Mouse (Mus musculus) layer of hippocampus, adult 9-11 months (tissue): ENCODE data around the gene Traf3ip2.

Experiments used
- DNase-seq: peaks from one replicate; pipeline ENCODE4 v3.0.0; 2022

Gene Traf3ip2

DNA sequence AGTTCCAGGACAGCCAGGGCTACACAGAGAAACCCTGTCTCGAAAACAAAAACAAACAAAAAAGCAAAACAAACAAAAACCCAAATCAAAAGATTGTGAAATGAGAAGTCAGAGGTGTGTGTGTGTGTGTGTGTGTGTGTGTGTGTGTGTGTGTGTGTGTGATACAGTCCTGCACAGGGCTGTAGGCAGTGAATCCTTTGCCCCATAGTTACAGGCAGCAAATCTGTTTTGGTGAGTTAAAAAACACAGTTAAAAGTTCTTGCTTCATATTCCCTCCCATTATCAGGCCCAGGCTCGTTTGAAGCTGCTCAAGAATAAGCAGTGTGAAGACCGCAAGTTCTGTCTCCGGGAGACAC is at the start of gene Traf3ip2:
Gene Traf3ip2, plus strand, starts transcription at position 302 of the 356 bp plus-strand sequence.
- no peak for DNase-seq

DNA sequence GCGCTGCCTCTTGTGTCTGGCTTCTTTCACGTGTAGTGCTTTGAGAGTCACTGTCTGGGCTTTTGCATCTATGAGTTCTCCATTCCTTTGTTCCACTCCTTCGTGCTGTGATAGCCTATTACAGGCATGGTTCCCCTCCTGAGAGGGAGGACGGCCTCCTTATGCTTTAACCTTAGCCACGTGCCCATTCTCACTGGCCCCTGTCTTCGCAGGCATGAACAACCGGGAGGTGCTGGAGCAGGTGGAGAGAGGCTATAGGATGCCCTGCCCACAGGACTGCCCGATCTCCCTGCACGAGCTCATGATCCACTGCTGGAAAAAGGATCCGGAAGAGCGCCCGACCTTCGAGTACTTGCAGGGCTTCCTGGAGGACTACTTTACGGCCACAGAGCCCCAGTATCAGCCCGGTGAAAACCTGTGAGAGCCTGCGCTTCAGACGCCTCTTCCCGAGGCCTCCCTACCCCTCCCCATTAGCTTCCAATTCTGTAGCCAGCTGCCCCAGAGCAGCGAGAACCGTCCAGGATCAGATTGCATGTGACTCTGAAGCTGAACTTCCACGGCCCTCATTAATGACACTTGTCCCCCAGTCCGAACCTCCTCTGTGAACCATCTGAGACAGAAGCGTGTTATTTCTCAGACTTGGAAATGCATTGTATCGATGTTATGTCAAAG is 49.0 kb upstream of the Traf3ip2 start:
- no peak for DNase-seq

GRCm38 (mm10) chr10:39566901-39567300 is 45.8 kb upstream of the Traf3ip2 start:
- DNase-seq: no peak

- no peak for DNase-seq
Measured at GRCm38 (mm10) chr10:39568991-39569390, 43.7 kb upstream of the Traf3ip2 start.

- no peak for DNase-seq
Measured at GRCm38 (mm10) chr10:39571011-39571410, 41.7 kb upstream of the Traf3ip2 start.

DNA sequence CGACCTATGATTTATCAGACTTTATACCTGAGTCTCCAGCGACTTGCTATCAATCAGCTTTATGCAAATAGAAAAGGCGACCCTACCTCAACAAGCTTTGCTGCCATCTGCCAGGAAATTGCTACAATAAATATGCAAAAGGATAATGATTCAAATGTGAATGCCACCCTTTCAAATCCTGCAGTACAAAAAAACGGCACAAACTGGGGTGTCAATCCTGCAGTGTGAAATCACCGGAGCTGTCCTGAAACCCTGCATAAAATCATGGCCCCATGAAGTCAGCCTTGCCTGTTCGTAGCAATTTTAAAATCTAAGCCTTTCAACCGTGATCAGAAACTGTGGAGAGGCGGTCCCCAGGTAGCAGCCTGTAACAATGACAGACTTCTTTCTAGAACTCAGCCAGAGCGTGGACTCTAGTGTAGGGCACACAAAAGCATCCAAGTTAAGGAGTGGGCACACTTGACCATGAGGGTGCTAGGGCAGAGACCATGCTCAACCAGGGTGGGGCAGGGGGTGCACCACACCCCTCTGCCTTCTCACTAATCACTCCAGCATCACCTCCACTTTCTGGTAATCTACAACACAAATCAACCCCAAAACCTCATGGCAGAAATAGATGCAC is 40.6 kb upstream of the Traf3ip2 start:
- no peak for DNase-seq

GRCm38 (mm10) chr10:39572672-39573051 is 40.1 kb upstream of the Traf3ip2 start:
- DNase-seq: peak; percentile 90

DNA sequence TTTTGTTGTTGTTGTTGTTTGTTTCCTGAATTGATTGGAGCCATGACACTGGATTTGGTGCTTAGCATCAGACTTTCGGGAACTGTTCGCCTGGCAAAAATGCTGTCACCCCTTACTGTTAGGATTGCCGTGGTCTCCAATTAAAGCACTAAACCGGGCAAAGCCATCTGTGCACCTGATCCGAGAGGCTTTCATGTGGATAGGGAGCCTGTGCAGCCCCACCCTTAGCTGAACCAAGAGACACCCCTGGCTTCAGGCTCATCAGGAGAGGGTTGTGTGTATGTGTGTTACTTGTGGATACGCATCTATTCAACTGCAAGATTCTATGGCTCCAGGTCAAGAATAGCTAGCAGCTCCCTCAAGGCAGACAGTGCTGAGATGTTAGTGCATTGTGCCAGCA is 36.3 kb upstream of the Traf3ip2 start:
- no peak for DNase-seq

DNA sequence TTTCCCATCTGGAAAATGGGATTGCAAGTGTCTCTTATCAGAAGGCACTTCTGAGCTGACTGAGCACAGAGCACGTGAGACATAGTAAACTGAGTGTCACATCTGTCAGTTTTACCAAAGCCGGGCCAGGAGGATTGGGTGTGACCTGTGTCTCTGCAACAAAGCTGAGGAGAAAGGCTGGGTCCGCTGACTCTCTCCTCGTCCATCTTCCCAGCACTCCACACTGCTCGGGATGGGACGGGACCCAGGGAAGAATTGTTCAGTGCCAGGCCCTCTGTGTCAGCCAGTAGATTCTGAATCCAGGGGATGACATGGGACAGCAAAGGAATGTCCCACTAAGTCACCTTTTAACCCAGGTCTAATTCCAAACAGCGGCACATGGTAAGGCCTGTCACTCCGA is 32.3 kb upstream of the Traf3ip2 start:
- DNase-seq: no peak

GRCm38 (mm10) chr10:39582385-39582784 is 30.3 kb upstream of the Traf3ip2 start:
- no peak for DNase-seq

GRCm38 (mm10) chr10:39583718-39584117 is 29.0 kb upstream of the Traf3ip2 start:
- DNase-seq: peak; percentile 39

GRCm38 (mm10) chr10:39587290-39587925 is 25.3 kb upstream of the Traf3ip2 start:
- no peak for DNase-seq

DNA sequence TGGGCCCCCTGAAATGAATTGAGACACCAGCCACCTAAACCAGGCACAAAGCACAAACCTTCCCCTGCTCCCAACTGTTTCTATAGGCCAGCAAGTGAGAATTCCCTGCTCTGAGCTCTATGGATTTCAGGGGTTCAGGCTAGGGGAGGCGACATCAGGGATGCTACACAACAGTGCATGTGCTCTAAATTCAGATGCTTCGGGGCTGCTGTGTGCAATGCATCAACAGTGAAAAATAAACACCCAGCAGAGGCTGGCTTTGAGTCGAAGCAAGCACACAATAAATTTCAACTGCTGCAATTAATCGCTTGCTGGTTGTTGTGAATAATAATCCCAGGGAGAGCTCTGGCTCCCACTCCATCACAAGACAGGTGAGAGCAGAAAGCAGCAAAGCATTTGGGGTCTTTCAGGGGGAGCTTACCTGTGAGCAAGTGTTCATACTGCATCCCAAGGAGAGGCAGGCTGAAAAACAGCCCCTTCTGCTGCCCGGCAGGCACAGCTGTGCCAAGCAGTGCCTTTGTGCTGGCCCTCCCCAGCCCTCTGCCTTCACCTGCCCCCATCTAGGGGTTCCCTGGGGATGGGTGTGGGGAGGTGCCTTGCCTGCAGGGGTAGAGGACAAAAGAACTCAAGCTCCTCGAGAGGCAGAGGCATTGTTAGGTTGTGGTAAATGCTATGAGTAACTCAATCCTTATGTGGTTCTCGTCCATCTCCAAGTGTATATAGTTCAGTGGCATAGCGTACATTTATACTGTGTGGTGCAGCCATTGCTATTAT is 24.6 kb upstream of the Traf3ip2 start:
- DNase-seq: no peak

GRCm38 (mm10) chr10:39589765-39590546 is 22.8 kb upstream of the Traf3ip2 start:
- no peak for DNase-seq

DNA sequence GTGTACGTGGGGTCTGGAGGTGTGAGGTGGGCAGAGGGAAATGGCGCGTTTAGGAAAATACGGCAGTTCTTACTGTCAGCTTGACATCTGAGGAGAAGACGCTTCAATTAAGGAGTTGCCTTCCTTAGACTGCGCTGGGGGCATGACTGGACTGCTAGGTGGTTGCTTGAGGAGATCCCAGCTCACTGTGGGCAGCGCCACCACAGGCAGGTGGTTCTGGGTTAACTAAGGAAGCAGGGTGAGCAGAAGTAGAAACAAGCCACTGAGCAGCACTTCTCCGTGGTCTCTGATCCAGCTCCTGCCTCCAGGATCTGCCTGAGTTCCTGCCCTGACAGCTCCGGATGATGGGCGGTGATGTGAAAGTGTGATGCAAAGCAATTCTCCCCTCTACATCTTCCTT is 22.1 kb upstream of the Traf3ip2 start:
- no peak for DNase-seq

- DNase-seq: no peak
Measured at GRCm38 (mm10) chr10:39592501-39592900, 20.2 kb upstream of the Traf3ip2 start.

DNA sequence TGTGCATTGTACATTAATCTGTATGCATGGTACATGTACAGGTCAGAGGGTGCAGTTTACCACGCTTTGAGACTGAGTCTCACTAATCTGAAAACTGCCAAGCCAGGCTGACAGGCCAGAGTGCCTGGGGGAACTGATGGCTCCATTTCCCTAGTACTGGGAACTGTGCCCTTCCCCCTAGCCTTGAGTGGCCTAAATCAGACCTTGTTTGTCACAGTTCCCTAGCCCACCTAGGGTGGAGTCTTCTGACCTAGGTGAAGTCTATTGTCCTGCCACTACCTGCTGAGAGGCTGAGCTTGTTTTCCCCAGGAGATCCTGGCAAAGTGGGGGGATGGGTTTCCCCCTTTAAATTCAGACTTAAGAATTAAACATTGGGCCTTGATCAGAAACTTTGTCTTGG is 18.0 kb upstream of the Traf3ip2 start:
- no peak for DNase-seq

- DNase-seq: no peak
Measured at GRCm38 (mm10) chr10:39595862-39596261, 16.9 kb upstream of the Traf3ip2 start.

GRCm38 (mm10) chr10:39597116-39597791 is 15.5 kb upstream of the Traf3ip2 start:
- DNase-seq: no peak

GRCm38 (mm10) chr10:39597792-39598183 is 14.9 kb upstream of the Traf3ip2 start:
- no peak for DNase-seq

GRCm38 (mm10) chr10:39599601-39600000 is 13.1 kb upstream of the Traf3ip2 start:
- DNase-seq: no peak

- no peak for DNase-seq
Measured at GRCm38 (mm10) chr10:39600115-39600514, 12.6 kb upstream of the Traf3ip2 start.
